Mouse (Mus musculus) left cerebral cortex, adult 11 months (tissue): Measurements from ENCODE around the gene Myo3b.

Source experiments
- DNase-seq: peaks from one replicate; pipeline ENCODE4 v3.0.0; 2022; ENCODE audit warnings: low spot score

Myo3b gene

DNA sequence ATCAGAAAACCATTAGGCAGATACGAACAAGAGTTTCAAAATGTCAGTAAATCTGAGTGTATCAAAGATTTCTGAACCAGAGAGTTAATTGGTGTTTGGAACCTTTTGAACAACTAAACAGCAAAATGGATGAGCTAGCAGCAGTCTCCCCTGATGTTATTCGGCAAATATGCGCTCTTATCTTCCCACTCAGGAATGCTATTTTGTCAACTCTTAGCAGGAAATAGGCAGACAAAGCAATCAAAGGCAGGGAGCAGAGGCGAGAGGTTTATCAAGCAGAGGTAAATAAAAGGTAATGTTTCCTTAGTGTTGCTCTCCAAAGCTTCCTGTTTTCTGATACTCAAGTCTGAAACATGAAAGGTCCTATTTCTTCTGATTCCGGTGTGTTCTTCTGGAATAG lies 252.1 kb downstream of the Myo3b start:
- DNase-seq, result no peak

DNA sequence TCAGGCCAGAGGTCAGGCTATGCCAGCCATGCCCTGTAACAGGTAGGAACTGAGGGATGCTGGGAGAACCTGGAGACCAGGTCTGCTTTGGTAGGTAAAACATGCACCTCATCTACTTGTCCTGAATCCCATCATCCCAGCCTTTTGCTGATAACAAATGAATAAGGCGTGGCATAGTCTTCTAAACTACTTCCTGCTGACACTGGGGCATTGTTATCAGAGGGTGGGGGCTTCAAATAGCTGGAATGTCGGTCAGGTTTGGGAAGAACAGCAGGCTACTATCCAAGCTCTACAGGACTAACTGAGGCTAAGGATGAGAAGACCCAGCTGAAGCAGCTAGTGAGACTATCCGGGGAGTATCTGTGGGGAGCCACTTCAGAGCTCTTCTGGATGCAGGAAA lies 253.8 kb downstream of the Myo3b start:
- no peak for DNase-seq

DNA sequence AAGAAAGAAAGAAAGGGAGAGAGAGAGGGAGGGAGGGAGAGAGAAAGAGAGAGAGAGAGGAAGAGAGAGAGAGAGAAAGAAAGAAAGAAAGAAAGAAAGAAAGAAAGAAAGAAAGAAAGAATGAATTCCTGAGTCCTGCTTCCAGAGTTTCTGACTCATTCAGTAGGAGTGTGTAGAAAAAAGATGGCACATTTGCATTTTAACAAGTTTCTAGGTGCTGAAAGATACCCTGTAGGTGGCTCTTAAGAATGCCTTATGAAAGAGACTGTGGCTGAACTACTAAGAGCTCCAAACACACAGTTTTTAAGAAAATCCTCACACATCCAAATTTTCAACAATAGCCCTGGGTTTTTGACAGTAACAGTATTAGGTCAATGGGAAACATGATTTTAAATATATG lies 264.0 kb downstream of the Myo3b start:
- no peak for DNase-seq

DNA sequence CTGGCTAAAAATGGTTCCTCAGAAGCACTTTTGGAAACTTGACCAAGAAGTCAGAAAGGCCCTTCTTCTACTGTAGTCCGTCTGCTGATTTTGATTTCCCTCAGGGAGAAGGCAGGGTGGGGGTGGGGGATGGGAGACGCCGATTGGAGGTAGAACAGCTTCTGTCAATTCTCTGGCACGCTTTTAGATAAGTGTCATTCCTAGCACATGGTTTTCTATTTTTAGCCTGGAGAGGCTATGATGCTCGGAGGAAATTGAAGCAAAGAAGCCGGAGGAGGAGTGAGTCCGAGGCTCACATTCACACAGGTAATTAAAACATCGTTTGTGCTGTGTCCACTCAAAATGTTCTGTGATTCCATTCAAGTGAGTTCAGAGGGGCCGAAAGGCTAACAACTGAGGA lies 276.2 kb downstream of the Myo3b start:
- no peak for DNase-seq

DNA sequence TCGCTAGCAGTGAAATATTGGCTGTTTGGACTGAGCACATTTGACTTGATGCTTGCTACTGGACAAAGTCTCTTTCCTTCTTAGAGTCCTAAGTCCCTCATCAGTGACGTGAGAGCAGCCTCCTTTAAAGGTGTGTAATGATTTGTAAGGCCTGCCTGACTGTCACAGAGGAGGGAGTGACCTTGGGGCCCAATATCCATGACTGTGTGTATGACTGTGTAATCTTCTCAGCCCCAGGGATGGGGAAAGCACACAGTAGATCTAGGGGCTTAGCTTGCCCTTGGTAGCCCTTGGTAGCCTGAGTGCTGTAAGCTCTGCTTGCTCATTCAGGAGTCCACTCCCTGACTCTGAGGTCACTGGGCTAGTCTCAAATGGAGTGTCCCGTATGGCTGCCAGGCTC lies 276.8 kb downstream of the Myo3b start:
- DNase-seq, result no peak

DNA sequence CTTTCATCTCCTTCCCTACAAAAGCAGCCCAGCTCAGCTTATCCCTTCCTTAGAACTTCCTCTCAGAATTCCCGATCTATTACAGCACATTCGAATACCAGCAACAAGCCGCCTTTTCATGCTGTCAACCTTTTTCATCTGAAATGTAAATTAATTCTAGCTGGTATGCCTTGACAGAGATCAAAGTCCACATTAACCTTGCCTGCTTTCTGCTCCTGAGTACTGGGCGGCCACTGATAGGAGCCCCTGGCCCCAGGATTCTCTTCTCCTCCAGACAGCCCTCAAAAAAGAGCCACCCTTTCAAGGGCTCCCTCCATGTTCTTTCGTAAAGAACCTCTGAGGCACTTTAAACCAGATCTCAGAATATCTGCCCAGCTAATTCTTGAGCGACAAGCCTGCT lies 278.9 kb downstream of the Myo3b start:
- no peak for DNase-seq

DNA sequence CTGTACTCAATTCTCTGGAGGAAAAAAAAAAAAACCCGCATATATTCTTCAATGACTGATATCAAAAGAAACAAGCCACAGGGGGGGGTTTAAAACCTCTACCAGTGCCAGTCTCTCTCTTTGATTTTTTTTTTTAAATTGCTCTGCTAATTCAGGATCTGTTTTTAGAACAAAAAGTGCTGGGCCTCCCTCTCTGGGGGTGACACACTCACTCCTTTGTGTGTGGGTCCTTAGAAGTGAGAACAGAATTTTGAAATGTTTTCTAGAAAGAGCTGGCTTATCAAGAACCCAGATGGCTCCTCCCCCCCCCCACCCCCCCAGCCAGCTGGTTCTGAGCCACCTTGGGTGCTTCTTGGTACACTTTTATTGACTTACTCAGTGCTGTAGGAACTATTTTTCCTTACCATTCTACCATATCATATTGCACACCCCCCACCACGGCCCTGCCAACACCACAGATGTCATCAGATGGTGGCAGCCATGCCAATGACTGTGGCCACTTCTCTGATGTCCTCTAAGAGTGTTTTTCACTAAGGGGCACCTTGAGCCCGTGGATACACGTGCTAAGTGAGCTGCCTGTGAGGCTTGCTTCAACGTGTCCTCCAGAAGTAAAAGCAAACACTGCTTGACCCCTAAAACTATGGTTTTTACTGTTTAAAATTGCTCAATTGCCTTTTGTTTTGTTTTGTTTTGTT lies 280.1 kb downstream of the Myo3b start:
- no peak for DNase-seq

DNA sequence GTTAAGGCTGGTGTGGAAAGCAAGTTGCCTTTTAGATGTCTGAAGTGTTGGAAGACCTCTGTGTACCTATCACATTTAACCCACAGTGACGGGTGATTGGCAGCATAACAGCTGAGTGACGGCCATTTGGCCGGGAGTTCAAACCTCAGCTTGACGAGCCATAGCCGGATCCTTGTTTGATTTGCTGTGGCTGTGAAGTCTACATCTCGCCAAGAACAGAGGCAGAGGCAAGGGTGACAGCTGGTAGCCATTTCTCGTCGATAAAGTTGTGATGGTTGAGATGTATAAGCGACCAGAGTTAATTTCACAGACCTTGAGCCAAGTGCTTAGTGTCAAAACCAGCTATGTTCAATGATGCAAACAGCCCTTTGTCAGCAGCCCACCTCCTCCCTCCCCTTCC lies 283.8 kb downstream of the Myo3b start:
- no peak for DNase-seq

DNA sequence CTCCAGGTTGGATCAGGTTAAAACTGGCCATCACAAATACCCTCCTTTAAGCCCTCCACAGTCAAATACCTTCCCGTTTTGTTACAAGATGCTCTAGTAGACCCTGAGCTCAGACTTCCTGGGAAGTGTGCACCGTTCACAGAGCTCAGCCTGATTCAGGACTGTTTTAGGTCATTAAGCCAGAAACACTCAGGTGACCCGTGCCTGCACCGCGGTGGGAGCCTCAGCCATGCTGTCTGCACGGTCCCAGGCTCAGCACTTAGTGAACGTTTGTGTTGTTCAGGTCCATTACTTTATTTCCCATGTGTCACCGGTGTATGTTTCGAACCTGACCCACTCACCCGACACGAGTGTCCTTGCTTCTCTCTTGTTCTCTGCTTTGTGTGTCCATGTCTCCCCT lies 288.7 kb downstream of the Myo3b start:
- no peak for DNase-seq

DNA sequence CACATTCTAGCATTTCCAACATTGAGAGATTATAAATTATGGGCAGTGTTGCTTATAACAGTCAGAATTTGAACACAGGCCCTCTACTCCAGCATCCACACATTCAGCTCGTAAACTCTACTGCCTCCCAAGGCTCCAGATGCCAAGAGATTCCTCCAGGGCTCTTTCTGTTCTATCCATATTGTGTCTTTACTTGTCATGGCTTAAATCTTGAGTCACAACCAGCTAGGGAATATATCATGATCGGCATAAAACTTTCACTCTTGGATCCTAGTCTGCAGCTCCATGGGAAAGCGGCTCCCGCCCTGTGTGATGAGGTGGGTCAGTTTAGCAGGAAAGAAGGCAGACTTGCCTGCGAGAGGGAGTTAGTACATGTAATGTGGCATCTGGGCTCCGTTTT lies 294.0 kb downstream of the Myo3b start:
- no peak for DNase-seq

DNA sequence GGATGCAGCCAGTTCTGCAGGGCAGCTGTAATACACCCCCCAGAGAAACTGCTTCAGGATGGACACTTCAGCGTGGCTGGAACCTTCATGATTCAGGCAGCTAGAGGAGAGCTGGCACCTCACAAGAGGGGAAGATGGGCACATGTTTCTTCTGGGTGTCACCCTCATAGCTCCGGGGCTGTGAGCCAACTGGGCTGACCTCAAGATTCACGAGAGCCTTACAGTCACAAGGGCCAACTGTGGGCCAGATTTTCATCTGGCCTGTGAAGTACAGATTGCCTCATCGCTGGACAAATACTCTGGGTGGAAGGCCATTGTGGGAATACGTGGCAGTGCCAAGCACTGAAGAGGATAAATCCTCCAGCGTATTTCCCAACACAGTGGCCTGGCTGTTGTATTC lies 294.6 kb downstream of the Myo3b start:
- no peak for DNase-seq

DNA sequence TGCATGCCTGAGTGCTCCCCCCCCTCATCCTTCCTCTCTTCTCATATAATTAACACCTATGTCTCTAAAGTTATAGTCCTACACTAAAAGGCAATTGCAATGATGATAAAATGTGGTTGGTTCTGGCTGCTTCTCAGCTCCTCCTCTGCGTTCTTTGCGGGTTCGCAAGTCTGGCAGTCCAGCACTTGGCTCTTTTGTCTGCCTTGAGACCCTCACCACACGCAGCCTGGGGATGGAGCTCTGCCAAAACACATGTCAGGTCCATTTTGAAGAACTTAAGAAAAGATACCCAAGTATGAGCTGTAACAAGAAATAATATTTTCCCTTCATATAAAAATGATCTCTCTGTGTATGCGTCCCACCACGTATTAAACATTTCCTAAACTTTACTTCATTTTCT lies 297.6 kb downstream of the Myo3b start:
- DNase-seq, result no peak

DNA sequence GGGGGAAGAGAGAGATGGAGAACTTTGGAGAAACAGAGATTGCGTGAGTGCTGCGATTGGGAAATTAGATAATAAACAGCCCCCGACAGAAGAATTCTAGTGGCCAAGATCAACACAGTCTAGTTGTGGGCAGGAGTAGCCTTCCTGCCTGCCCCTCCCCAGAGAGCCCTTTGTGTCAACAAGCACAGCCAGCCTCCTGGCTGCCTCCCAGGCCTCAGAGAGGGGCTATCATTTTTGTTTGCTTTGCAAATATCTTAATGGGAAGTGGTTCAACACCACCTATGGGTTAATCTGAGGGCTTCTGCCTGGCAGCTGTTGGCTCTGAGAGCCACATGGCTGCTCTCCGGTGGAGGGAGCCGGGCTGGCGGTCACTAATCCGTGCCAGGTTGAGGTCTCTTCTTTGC lies 298.3 kb downstream of the Myo3b start:
- no peak for DNase-seq

DNA sequence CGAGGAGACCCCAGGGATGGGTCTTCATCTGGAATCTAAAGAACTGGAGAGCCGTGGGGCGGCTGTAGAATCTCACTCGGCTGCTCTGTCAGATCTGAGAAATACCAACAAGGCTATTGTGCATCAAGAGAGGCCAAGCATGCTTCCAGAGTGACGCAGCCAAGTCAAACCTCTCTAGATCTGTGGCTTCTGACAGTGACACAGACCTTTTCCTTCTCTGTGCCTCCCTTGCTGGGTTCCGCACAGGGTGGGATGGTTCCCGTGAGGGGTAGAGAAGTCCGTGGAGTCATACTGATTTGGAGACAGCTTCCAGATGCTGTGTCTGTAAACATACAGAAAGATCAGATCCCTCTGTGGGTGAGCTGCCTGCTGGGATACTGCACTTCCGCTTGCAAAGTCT lies 298.9 kb downstream of the Myo3b start:
- no peak for DNase-seq

DNA sequence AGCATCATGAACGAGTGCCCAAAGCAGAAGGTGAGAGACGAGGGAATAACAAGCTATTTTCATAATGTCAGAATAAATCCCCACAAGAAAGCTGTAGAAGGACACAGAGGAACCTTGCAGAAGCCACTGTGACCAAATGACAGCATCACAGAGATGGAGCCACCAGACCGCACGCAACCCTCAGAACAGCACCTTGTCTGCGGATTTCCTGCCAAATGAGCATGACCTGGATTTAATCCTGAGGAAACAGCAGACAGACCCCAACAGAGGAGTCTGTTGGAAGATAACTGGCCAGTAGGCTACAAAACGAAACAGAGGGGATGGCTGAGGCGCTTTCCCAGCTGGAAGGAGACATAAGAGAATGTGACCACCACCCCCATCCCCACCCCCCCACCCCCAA lies 300.1 kb downstream of the Myo3b start:
- DNase-seq, result no peak

DNA sequence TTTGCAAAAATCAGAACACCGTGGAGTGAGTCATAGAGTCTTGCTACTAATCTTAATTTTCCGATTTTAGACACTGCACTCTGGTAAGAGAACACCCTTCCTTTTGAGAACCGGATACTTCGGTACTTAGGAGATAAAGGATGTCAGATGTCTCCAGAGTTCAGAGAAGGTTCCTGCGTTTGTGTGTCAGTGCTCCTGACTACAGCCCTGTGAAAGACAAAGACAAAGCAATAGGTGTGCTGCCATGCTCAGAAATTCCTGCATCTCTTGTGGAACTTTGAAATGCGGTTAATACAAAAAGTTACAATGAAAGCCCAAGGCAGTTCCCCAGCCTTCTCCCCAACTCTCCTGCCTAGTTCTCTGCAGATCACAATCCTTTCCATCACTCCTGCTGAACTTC lies 300.6 kb downstream of the Myo3b start:
- no peak for DNase-seq

DNA sequence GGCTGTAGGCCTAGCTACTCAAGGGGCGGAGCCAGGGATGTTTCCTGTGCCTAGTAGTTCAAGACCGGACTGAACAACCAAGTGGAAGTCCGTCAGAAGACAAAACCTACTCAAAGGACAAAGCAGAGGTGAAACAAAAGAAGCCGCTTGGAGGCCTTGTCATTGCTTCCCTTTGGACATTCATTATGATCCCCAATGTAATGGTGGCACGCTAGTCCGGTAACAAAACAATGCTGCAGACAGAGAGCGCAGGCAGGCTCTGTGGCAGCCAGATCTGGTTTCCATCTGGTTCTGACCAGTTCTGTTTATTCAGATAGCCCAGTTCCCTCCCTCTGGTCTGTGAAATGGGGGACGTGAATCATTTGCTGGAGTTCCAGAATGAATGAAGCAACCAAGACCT lies 301.3 kb downstream of the Myo3b start:
- DNase-seq, result no peak

DNA sequence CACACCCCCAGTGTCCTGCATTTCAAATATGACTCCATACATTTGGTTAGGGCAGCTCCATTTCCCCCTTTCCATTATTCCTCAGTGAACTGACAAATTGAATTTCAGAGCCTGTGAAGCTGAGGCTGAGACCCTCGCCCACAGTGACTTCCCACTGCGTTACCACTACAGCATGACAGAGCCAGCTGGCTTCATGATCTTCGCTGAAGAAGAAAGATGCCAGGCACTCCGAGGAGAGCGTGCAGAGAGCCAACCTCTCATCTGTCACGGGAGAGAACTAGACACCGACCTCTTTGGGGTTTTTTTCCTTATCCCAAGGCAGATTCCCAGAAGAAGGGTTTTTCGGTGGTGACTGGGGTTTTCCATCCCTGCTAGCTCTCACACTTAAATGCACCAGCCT lies 306.2 kb downstream of the Myo3b start:
- DNase-seq, result no peak

DNA sequence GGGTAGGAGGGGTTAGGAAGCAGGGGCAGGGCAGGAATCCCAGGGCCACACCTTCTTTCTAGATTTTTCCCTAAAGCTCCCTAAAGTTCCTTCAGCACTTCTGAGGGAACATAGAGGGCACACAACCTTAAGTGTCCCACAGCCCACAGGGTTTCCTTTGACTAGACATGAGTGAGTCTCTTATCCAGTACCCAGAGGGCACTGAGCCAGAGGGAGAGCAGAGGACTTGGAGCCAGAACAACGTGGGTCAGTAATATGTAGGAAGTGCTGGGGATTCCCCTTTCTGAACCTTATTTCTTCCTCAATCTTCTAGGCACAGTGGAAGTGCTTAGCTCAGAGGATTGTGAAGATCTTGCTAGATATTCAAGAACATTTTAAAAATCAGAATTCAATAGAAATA lies 308.6 kb downstream of the Myo3b start:
- no peak for DNase-seq

DNA sequence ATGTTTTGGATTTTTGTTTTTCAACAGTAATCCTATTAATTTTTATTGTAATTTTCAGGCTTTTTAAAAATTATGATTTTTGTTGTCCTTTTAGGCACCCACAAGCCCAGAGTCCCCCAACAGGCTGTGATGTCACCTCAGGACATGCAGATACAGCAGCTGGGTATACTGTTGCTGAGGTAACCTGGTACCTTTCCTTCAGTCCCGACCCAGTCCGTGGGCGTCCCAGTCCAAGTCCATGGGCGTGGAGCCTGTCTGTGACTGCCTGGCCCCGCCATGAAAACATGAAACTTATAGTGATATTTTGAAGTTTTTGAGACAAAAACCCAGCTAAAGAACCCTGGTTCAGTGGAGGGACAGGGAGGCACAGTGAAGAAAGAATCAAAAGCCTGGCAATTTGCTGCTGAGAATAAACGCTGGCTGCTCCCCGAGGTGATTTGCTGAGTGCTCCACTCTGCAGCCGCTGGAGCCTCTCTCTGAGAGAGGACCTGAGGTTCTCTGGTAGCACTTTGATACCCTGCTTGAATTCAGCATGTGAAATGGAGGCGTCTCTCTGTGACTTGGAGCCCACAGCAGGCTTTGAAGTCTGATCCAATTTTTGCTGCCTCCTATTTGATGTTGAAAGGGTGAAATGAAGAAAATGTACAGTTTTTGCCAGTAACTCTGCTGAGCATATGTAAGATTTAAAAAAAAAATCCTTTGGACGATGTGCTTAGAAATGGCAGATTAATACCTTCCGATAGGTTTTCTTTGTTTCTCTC lies 310.0 kb downstream of the Myo3b start:
- no peak for DNase-seq

DNA sequence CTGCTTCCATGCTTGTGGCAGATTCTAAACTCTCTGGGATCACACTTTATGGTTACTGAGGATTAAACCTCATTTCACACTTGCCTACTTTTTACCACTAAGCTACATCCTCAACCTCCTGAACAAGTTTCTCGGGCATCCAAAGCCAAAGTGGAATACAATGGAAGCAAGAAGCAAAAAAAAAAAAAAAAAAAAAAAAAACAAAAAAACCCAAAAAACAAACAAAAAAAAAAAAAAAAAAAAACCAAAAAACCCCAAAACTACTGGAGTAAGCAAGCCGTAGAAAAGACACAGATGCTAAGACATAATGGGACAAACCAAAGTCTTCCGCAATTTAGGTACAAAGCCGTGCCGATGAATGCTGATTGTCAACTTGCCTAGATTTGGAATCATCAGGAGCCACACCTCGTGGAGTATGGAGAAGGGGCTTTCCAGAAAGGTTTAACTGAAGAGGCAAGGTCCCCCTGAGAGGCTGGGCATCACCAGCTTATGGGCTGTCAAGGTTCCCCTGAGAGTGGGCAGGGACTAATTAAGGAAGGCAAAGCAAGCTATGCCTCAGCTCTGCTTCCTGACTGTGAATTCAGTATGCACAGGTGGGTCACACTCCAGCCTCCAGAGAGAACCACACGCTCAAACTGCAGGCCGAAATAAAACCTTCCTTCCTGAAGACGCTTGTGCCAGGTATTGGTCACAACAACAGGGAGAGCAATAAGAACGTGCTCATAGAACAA lies 313.7 kb downstream of the Myo3b start:
- DNase-seq, result no peak

DNA sequence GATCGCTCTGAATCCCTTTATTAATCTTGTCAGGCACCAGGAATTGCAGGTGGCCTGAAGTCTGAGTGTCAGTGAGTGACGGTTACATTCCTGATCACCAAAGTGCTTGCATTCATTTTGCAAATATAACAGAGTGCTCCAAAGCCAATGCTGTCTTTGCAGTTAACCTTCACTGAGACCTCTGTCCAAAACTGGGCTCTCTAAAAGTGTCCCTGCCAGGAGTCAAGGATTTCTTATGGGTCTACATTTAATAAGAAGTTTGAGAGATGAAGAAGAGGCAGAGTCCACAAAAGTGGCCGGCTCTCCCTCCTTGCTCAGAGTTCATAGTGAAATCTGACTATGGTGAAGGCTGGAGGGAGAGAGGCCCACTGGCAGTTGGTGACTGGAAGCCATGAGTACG lies 315.1 kb downstream of the Myo3b start:
- DNase-seq, result no peak

DNA sequence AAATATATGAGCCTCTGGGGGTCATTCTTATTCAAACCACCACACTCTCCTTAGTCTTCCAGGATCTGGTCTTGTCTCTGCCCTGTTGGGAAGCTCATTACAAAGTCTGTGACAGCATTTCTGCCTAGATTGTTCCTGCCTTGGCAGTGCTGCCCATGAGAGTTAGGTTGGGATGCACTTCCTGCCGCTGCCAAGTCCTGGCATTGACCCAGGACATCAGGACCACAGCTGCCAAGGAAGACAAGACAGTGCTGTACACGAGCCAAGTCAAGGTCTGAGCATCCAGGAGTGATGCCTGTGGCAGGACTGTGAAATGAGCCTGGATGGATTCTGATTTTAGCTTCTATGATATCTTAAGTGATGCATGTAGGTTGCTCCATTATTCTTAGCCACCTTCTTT lies 316.1 kb downstream of the Myo3b start:
- no peak for DNase-seq
